Mouse (Mus musculus): ENCODE results near the gene Gm45062. TPM values are rescaled to one million over a fixed set of nuclear protein-coding genes. Genes with fewer than 3 reads are reported as not detected.

The Gm45062 gene
- total and polyA plus RNA-seq, 2 experiments from 2014 or later = 3.0 TPM; not detected in 1

DNA sequence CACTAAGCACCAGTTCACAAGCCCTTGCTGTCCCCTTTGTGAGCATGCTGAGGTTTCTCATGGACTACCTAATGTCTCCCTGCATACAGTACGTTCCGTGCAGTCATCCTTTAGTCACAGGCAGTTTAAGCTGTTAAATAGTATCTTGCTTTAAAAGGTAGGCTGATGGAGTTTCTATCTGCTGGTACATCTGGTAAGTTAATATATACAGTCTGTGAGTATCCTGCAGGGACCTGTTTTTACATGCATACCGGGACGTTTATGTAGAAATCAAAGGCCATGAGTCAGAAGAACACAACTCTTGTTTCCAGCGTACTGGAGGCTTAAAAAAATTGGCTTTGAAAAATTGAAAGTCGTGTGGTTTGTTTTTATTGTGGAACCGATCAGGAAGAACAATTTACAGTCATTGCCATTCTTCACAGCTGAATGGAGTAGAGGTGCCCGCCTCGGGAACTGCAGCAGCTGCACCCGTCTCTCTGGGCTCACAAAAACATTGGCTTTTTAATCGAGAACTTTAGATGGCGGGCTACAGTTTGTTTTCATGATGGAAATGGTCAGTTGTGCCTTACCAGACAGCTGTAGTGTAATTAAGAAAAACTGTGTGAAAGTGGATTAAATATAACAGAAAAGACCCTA, 93.4 kb downstream of the Gm45062 start:
- DNase-seq (ENCODE audit: low spot score) (no peak), ATAC-seq (ENCODE audit: insufficient read depth, low read depth) (no peak)
- Histone ChIP-seq H3K4me2 (ENCODE audit: low read depth, low read length) (no peak overlapping the region), H3K27ac (ENCODE audit: low read depth) (no peak overlapping the region), H3K9ac (replicated peaks; ENCODE audit: low read depth, low read length) (no peak overlapping the region), H3K36me3 (replicated peaks; ENCODE audit: control insufficient read depth, insufficient read depth, low read length) (no peaks in the 10 kb centered on the region), H3K9me3 (replicated peaks; ENCODE audit: control insufficient read depth, low read length) (no peaks in the 10 kb centered on the region), H3K4me1 (ENCODE audit: control insufficient read depth, insufficient read depth) (no peaks in the 10 kb centered on the region), H3K27me3 (ENCODE audit: control insufficient read depth, insufficient read depth, low read length) (no peaks in the 10 kb centered on the region), H3K4me3 (ENCODE audit: low read depth, low read length) (no peak overlapping the region)
- TF ChIP-seq CTCF (IDR thresholded peaks at IDR 0.05; ENCODE audit: low read depth) = no peak
- no peak for TF ChIP-seq EP300 (IDR thresholded peaks at IDR 0.05; ENCODE audit: low read depth)
- 79% methylated on average over 12 of the region's 12 CpGs for WGBS

DNA sequence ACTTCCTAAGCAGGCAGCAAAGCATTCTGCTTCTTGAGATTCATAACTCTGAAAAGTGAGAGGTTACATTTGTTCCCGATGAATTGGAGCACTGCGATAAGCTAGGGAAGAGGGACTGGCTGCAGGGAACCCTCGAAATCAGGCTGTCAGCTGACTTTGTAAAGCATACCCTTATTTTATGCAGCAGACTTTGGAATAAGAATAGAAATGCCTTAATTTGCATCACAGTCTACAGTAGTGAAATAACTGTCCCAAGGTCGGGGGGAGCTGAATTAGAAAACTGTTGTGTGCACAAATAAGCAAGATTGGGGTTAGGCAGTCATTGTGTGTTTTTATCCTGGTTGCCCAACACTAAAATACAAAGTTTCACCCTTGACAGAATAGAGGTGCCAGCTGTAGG, 94.2 kb downstream of the Gm45062 start:
- H3K9ac ChIP-seq (replicated peaks; ENCODE audit: low read depth, low read length) = no peak overlapping the region
- 69% methylated on average over 4 of the region's 4 CpGs for WGBS
- ATAC-seq (ENCODE audit: insufficient read depth, low read depth) = no peak
- H3K9me3 ChIP-seq (replicated peaks; ENCODE audit: control insufficient read depth, low read length) = no peaks in the 10 kb centered on the region
- no peaks in the 10 kb centered on the region for H3K27me3 ChIP-seq (ENCODE audit: control insufficient read depth, insufficient read depth, low read length)
- H3K4me3 ChIP-seq (ENCODE audit: low read depth, low read length) = no peak overlapping the region
- H3K27ac ChIP-seq (ENCODE audit: low read depth) = no peak overlapping the region
- no peak for DNase-seq (ENCODE audit: low spot score)
- no peaks in the 10 kb centered on the region for H3K4me1 ChIP-seq (ENCODE audit: control insufficient read depth, insufficient read depth)
- no peaks in the 10 kb centered on the region for H3K36me3 ChIP-seq (replicated peaks; ENCODE audit: control insufficient read depth, insufficient read depth, low read length)
- H3K4me2 ChIP-seq (ENCODE audit: low read depth, low read length) = no peak overlapping the region
- no peak for TF ChIP-seq CTCF (IDR thresholded peaks at IDR 0.05; ENCODE audit: low read depth)
- TF ChIP-seq EP300 (IDR thresholded peaks at IDR 0.05; ENCODE audit: low read depth) = no peak

DNA sequence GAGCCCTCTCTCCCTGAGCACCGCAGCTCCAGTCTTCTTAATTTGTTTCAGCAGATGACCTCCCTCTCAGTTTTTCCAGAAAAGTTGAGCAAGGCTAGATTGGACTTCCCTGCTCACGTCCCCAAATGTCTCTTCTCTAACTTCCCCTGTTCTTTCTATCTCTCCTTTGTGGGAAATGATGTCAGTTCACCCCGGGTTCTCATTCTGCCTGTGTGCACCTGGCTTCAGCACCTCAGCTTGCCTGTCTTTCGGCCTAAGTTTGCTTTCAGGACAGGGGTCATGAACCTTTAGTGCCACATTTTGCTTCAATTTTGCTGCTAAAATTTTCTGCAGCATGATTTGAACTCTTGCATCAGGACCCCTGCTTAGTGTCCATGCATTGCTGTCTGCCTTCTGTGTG, 95.6 kb downstream of the Gm45062 start:
- no peaks in the 10 kb centered on the region for H3K27me3 ChIP-seq (ENCODE audit: control insufficient read depth, insufficient read depth, low read length)
- no peaks in the 10 kb centered on the region for H3K9me3 ChIP-seq (replicated peaks; ENCODE audit: control insufficient read depth, low read length)
- no peaks in the 10 kb centered on the region for H3K4me1 ChIP-seq (ENCODE audit: control insufficient read depth, insufficient read depth)
- H3K9ac ChIP-seq (replicated peaks; ENCODE audit: low read depth, low read length) = no peak overlapping the region
- H3K27ac ChIP-seq (ENCODE audit: low read depth) = no peak overlapping the region; the same call in 1 of the 2 replicates
- no peaks in the 10 kb centered on the region for H3K36me3 ChIP-seq (replicated peaks; ENCODE audit: control insufficient read depth, insufficient read depth, low read length)
- WGBS = 83% methylated on average over 4 of the region's 4 CpGs
- ATAC-seq (ENCODE audit: insufficient read depth, low read depth) (no peak), DNase-seq (ENCODE audit: low spot score) (no peak)
- no peak for TF ChIP-seq CTCF (IDR thresholded peaks at IDR 0.05; ENCODE audit: low read depth)
- TF ChIP-seq EP300 (IDR thresholded peaks at IDR 0.05; ENCODE audit: low read depth) = no peak
- no peak overlapping the region for H3K4me3 ChIP-seq (ENCODE audit: low read depth, low read length)
- no peak overlapping the region for H3K4me2 ChIP-seq (ENCODE audit: low read depth, low read length)

GRCm38 (mm10) chr6:8358232-8358631, 99.0 kb downstream of the Gm45062 start:
- Histone ChIP-seq H3K27me3 (ENCODE audit: control insufficient read depth, insufficient read depth, low read length) (no peaks in the 10 kb centered on the region), H3K36me3 (replicated peaks; ENCODE audit: control insufficient read depth, insufficient read depth, low read length) (no peaks in the 10 kb centered on the region), H3K27ac (ENCODE audit: low read depth) (no peak overlapping the region), H3K4me1 (ENCODE audit: control insufficient read depth, insufficient read depth) (no peaks in the 10 kb centered on the region), H3K9ac (replicated peaks; ENCODE audit: low read depth, low read length) (no peak overlapping the region), H3K4me2 (ENCODE audit: low read depth, low read length) (no peak overlapping the region), H3K4me3 (ENCODE audit: low read depth, low read length) (no peak overlapping the region), H3K9me3 (replicated peaks; ENCODE audit: control insufficient read depth, low read length) (no peaks in the 10 kb centered on the region)
- 52% methylated on average over 2 of the region's 2 CpGs for WGBS
- ATAC-seq (ENCODE audit: insufficient read depth, low read depth) (no peak), DNase-seq (ENCODE audit: low spot score) (no peak)
- TF ChIP-seq CTCF (IDR thresholded peaks at IDR 0.05; ENCODE audit: low read depth) (no peak), EP300 (IDR thresholded peaks at IDR 0.05; ENCODE audit: low read depth) (no peak)

DNA sequence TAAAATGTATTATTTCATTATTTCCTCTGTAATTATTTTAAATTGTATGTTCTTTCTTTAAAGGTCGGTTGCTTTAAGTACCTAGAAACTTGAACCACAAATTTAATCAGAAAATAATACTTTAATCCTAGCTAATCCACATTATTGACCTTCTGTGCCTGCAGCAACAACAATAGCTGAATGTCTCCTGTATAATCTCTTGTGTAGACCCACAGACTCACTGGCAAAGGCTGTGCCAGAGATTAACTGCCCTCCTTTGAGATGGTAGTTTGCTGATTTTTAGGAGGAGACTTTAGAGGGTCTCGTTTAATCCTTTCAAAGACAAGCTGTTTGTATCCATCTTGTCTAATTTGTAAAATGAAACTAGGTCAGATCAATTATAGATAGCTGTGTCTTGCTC, 99.5 kb downstream of the Gm45062 start:
- Histone ChIP-seq H3K4me2 (ENCODE audit: low read depth, low read length) (no peak overlapping the region), H3K9ac (replicated peaks; ENCODE audit: low read depth, low read length) (no peak overlapping the region), H3K36me3 (replicated peaks; ENCODE audit: control insufficient read depth, insufficient read depth, low read length) (no peaks in the 10 kb centered on the region), H3K9me3 (replicated peaks; ENCODE audit: control insufficient read depth, low read length) (no peaks in the 10 kb centered on the region), H3K27me3 (ENCODE audit: control insufficient read depth, insufficient read depth, low read length) (no peaks in the 10 kb centered on the region), H3K4me1 (ENCODE audit: control insufficient read depth, insufficient read depth) (no peaks in the 10 kb centered on the region), H3K27ac (ENCODE audit: low read depth) (no peak overlapping the region), H3K4me3 (ENCODE audit: low read depth, low read length) (no peak overlapping the region)
- DNase-seq (ENCODE audit: low spot score) (no peak), ATAC-seq (ENCODE audit: insufficient read depth, low read depth) (no peak)
- TF ChIP-seq CTCF (IDR thresholded peaks at IDR 0.05; ENCODE audit: low read depth) (no peak), EP300 (IDR thresholded peaks at IDR 0.05; ENCODE audit: low read depth) (no peak)
- WGBS = 78% methylated on average over 2 of the region's 2 CpGs

GRCm38 (mm10) chr6:8360805-8361204, 101.6 kb downstream of the Gm45062 start:
- H3K9ac ChIP-seq (replicated peaks; ENCODE audit: low read depth, low read length) = no peak overlapping the region
- H3K9me3 ChIP-seq (replicated peaks; ENCODE audit: control insufficient read depth, low read length) = no peaks in the 10 kb centered on the region
- no peaks in the 10 kb centered on the region for H3K4me1 ChIP-seq (ENCODE audit: control insufficient read depth, insufficient read depth)
- no peak for DNase-seq (ENCODE audit: low spot score)
- TF ChIP-seq CTCF (IDR thresholded peaks at IDR 0.05; ENCODE audit: low read depth) (no peak), EP300 (IDR thresholded peaks at IDR 0.05; ENCODE audit: low read depth) (no peak)
- H3K27ac ChIP-seq (ENCODE audit: low read depth) = no peak overlapping the region
- H3K36me3 ChIP-seq (replicated peaks; ENCODE audit: control insufficient read depth, insufficient read depth, low read length) = no peaks in the 10 kb centered on the region
- H3K27me3 ChIP-seq (ENCODE audit: control insufficient read depth, insufficient read depth, low read length) = no peaks in the 10 kb centered on the region
- 84% methylated on average over 7 of the region's 7 CpGs for WGBS
- ATAC-seq (ENCODE audit: insufficient read depth, low read depth) = no peak
- no peak overlapping the region for H3K4me2 ChIP-seq (ENCODE audit: low read depth, low read length)
- H3K4me3 ChIP-seq (ENCODE audit: low read depth, low read length) = no peak overlapping the region
